Mouse (Mus musculus): ENCODE measurements at regions not wholly inside any gene's neighbourhood (a gene's known extent, or its start where the extent isn't known, plus 50 kb on each side); places are given as distances from the start of the nearest gene placed in this dataset.

DNA sequence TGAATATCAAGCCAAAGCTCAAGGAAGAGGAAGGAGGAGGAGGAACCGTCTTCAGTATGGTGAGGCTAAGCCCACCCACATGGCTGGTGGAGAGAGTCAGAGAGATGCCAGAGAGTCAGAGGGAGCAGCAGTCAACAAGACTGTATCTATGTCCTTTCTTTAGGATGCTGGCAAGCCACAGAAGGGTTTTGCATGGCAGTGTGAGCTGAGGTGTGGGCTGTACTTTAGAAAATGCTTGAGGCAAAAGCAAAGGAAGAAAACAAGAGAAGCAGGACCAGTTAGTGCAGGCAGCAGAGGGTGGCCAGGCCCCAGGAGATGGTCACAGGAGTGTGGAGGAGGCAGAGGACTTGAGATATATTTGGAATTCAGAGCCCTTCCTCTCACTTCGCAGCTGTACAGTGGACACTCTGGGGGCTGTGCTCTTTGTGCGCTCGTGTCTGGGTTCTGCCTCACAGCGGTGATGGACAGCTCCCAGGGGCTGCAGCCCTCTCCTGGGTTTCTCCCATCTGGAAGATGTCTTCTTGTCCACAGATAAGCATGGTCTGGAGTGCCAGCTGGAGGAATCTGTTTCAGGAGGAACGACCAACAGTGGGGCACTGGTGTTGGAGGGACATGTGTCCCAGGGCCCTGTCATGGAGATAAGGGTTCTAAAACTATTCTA, 157.4 kb upstream of the Dyrk2 start:
- Histone ChIP-seq H3K9me3 (no peaks in the 10 kb centered on the region), H3K4me1 (replicated peaks) (0 out of 2 replicates have a peak, but pooled peaks cover 3% of the 10 kb centered on the region), H3K27me3 (replicated peaks) (no peaks in the 10 kb centered on the region), H3K4me3 (replicated peaks) (no peak overlapping the region), H3K27ac (no peak overlapping the region), H3K36me3 (no peaks in the 10 kb centered on the region), H3K9ac (no peak overlapping the region), H3K4me2 (replicated peaks) (no peak overlapping the region)
- no peak for ATAC-seq
- 34% methylated on average over 6 of the region's 6 CpGs for WGBS

DNA sequence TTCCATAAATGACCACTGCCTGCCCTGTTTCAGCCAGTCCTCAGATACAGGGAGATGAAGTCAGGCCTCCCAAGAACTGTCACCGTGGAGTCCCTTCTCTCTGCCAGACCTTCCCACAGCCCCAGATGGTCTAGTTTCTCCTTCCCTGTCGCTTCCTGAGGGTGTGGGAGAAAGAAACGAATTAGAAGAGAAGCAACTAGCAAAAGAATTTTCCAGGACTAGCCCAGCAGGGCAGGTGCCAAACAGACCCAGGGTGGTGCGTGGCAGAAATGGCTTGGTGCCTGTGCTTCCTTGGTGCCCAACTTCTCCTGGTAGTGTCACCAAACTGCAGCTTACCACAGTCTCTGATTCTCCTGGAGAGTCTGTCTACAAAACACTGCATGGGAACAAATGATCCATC, 156.3 kb upstream of the Dyrk2 start:
- Histone ChIP-seq H3K36me3 (no peaks in the 10 kb centered on the region), H3K4me2 (replicated peaks) (no peak overlapping the region), H3K27me3 (replicated peaks) (no peaks in the 10 kb centered on the region), H3K9me3 (no peaks in the 10 kb centered on the region), H3K9ac (no peak overlapping the region), H3K4me3 (replicated peaks) (no peak overlapping the region), H3K4me1 (replicated peaks) (0 out of 2 replicates have a peak, but pooled peaks cover 3% of the 10 kb centered on the region), H3K27ac (no peak overlapping the region)
- WGBS, result 73% methylated on average over 4 of the region's 4 CpGs
- ATAC-seq, result no peak

DNA sequence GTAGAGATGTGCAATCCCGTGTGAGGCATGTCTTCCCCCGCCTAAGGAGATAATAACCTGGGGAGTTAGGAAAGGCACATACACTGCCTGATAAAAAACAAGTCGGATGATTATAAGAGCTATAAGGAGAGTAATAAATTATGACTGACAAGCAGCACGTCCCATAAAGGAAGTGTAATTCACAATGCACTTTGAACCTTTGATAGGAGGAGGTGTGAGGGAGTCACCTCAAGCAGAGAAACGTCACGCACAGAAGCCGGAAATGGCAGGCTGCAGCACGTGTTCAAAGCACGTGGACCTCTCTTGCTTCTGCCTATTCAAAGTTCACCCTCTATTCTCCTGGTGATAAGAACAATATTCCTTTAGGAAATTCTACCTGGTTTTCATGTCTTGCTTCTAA, 154.4 kb upstream of the Dyrk2 start:
- Histone ChIP-seq H3K4me2 (replicated peaks) (no peak overlapping the region), H3K9me3 (no peaks in the 10 kb centered on the region), H3K9ac (no peak overlapping the region), H3K27me3 (replicated peaks) (no peaks in the 10 kb centered on the region), H3K27ac (no peak overlapping the region), H3K4me3 (replicated peaks) (no peak overlapping the region), H3K4me1 (replicated peaks) (0 out of 2 replicates have a peak, but pooled peaks cover 3% of the 10 kb centered on the region), H3K36me3 (no peaks in the 10 kb centered on the region)
- peak; percentile 97 for ATAC-seq
- WGBS, result 25% methylated on average over 9 of the region's 9 CpGs

DNA sequence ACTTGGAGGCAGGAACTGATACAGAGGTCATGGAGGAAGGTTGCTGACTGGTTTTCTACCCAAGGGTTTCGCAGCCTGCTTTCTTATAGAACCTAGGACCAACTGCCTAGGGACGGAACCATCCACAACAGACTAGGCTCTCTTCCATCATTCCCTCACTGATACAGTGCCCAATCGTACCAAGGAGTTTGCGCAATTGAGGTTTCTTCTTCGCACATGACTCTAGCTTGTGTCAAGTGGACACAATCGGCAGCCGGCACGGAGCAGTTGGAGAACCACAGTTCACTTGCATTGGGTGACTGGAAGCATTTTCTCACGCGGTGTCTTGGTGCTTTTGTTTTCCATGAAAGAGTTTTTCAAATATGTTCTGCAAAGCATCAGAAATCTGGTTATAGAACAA, 149.1 kb upstream of the Dyrk2 start:
- H3K36me3 ChIP-seq, result no peaks in the 10 kb centered on the region
- no peak for ATAC-seq
- H3K27ac ChIP-seq, result no peak overlapping the region
- H3K4me2 ChIP-seq (replicated peaks), result no peak overlapping the region
- no peaks in the 10 kb centered on the region for H3K27me3 ChIP-seq (replicated peaks)
- no peaks in the 10 kb centered on the region; the same call in 1 of the 2 replicates for H3K4me1 ChIP-seq (replicated peaks)
- H3K4me3 ChIP-seq (replicated peaks), result no peak overlapping the region
- no peak overlapping the region for H3K9ac ChIP-seq
- 93% methylated on average over 10 of the region's 10 CpGs for WGBS
- no peaks in the 10 kb centered on the region for H3K9me3 ChIP-seq

DNA sequence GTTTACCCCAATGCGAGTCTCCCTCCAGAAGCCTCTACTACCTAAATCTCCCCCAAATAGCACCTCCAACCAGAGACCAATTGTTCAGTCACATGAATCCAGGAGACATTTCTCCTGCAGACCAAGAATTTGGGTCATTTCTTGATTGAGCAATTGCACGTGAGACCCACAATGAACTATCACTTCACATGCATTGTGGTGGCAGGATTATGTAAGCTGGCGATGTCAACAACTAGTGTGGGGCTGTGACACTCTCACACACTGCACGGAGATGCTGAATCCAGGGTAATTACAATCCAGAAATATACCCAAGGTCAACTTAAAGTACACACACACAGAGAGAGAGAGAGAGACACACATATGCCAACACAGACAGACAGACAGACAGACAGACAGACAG, 148.5 kb upstream of the Dyrk2 start:
- no peak overlapping the region for H3K27ac ChIP-seq
- WGBS, result 89% methylated on average over 4 of the region's 4 CpGs
- no peaks in the 10 kb centered on the region; the same call in 1 of the 2 replicates for H3K4me1 ChIP-seq (replicated peaks)
- no peaks in the 10 kb centered on the region for H3K27me3 ChIP-seq (replicated peaks)
- H3K9ac ChIP-seq, result no peak overlapping the region
- no peaks in the 10 kb centered on the region for H3K9me3 ChIP-seq
- no peaks in the 10 kb centered on the region for H3K36me3 ChIP-seq
- no peak overlapping the region for H3K4me2 ChIP-seq (replicated peaks)
- ATAC-seq, result no peak
- H3K4me3 ChIP-seq (replicated peaks), result no peak overlapping the region

DNA sequence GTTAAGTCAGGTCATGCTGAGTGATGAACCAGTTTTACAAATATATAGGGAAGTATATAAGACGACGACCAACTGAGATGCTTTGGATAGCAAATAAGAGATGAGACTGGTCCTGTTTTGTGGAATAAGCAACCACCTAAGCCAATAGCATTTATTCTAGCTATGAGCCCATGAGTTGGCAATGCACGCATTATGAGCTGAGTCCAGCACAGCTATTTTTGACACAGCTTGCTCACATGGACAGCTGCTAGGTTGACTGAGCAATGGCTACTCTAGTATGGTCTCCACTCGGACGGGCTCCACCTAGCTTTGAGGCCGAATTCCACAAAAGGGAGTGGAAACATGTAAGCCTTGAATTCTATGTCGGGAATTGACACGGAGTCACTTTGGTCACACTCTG, 146.1 kb upstream of the Dyrk2 start:
- Histone ChIP-seq H3K27ac (no peak overlapping the region), H3K4me1 (replicated peaks) (peaks cover 7% of the 10 kb centered on the region), H3K9ac (no peak overlapping the region), H3K9me3 (no peaks in the 10 kb centered on the region), H3K4me2 (replicated peaks) (no peak overlapping the region), H3K27me3 (replicated peaks) (no peaks in the 10 kb centered on the region), H3K36me3 (no peaks in the 10 kb centered on the region), H3K4me3 (replicated peaks) (no peak overlapping the region)
- 88% methylated on average over 8 of the region's 8 CpGs for WGBS
- ATAC-seq, result no peak

DNA sequence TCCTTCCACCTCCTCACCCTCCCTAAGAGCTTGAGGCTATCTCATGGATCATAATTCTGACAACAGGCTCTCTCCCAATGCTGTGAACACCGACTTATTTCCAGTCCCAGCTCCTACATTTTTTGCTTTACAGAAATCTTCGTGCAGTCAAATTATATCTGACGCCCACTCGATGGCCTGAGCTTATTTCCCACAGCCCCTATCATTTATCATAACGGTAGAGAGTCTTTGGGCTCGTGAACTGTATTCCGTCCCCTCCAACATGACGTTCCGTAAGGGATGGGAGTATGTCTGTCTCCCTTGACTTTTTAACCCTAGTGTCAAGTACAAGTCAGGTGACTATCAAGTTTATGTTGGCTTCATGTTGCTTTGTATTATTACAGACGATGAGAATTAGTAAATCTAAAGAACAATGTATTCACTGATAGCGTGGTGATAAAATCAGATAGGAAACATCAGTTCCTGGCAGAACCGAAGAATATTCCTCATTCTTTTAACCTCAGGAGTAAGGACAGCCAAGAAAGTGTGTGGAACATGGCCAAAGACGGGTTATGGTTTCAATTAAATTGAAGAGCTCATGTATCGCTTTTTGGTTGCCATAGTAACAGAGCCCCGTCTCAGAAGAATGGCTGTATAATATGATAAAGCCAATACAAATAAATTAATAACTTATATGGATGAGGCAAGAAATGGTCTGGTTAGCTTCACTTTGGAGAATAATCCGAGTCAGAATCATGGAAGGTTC, 145.5 kb upstream of the Dyrk2 start:
- H3K4me1 ChIP-seq (replicated peaks), result peaks cover 7% of the 10 kb centered on the region
- no peak overlapping the region for H3K4me2 ChIP-seq (replicated peaks)
- no peak overlapping the region for H3K4me3 ChIP-seq (replicated peaks)
- H3K27ac ChIP-seq, result no peak overlapping the region
- WGBS, result 67% methylated on average over 16 of the region's 16 CpGs
- H3K9ac ChIP-seq, result no peak overlapping the region
- H3K27me3 ChIP-seq (replicated peaks), result no peaks in the 10 kb centered on the region
- H3K9me3 ChIP-seq, result no peaks in the 10 kb centered on the region
- no peaks in the 10 kb centered on the region for H3K36me3 ChIP-seq
- no peak for ATAC-seq

DNA sequence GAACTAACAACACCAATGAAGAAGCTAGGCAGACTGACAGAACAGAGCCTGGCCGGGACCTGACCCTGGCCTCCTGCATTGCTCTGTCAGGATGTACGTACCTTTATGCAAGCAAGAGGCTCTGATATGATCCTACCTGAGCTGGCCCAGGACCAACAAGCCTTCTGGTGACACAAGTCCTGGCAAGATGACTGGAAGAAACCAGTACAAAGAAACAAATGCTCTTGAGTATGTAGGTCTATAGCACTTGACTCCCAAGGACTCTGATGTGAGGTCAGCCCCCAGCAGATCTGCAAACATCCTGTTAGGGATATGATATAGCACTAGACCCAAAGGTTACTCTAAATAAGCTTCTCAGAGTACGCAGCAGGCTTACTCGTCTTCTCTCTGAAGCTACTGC, 144.7 kb upstream of the Dyrk2 start:
- Histone ChIP-seq H3K27ac (no peak overlapping the region), H3K36me3 (no peaks in the 10 kb centered on the region), H3K27me3 (replicated peaks) (no peaks in the 10 kb centered on the region), H3K4me1 (replicated peaks) (peaks cover 7% of the 10 kb centered on the region), H3K9ac (no peak overlapping the region), H3K4me3 (replicated peaks) (no peak overlapping the region), H3K4me2 (replicated peaks) (no peak overlapping the region), H3K9me3 (no peaks in the 10 kb centered on the region)
- no peak for ATAC-seq
- WGBS, result 75% methylated on average over 4 of the region's 4 CpGs

DNA sequence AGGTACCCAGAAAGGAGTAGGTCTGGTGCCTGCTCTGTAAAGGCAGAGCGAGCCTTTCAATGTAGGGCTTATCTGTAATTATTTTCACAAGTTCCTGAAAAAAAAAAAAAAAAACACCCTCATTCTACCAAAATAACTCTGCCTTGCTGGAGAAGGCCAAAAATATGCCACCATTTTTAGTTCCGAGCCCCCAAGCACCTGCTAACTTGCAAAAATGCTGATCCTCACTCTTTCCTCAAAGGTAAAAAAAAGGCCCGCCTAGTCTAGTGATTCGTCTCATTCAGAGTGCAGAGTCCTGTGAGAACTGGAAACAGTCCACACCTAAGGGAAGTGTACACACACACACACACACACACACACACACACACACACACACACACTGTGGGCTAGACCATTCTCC, 143.7 kb upstream of the Dyrk2 start:
- ATAC-seq, result no peak
- H3K4me1 ChIP-seq (replicated peaks), result peaks cover 7% of the 10 kb centered on the region
- no peak overlapping the region for H3K4me2 ChIP-seq (replicated peaks)
- H3K4me3 ChIP-seq (replicated peaks), result no peak overlapping the region
- WGBS, result 78% methylated on average over 4 of the region's 4 CpGs
- no peaks in the 10 kb centered on the region for H3K27me3 ChIP-seq (replicated peaks)
- no peak overlapping the region for H3K9ac ChIP-seq
- H3K9me3 ChIP-seq, result no peaks in the 10 kb centered on the region
- no peak overlapping the region for H3K27ac ChIP-seq
- no peaks in the 10 kb centered on the region for H3K36me3 ChIP-seq

DNA sequence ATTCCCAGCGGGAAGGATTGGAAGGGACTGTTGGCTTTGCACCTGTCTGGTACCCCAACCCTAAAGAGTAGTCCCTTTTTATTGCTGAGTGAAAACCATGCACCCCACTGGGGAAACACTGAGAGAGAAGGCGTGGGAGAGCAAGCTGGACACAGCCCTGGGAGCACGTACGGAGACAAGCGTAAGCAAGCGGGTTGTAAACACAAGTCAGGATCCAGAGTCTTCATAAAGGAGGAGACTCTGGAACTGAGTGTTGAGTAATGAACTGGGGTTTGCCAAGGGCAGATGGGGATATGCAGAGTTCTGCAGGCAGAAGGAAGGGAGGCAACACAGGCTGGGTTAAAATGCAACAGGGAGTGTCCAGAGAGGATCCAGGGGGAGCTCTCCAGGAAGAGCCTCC, 141.5 kb upstream of the Dyrk2 start:
- peak overlapping the region; percentile 28 for H3K4me2 ChIP-seq (replicated peaks)
- no peak overlapping the region for H3K9ac ChIP-seq
- ATAC-seq, result peak; percentile 69

DNA sequence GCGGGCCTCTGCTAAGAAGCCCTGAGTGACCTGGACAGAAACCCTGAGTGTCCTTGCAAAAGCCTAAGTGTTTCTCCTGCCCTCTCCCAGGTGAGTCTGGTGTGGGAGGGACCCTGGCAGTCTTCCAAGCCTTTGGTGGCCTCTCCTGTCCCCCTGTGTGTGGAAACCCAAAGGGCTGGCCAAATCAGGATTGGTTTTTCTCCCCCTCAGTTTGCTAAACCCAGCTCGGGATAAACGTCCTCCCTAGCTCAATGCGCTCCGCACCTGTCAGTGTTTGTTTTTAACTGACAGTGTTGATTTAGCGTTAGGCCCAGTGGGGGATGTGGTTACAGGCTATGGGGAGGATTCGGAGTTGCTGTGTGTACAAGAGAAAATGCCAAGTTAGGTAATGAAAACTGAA, 140.9 kb upstream of the Dyrk2 start:
- no peaks in the 10 kb centered on the region for H3K9me3 ChIP-seq
- 26% methylated on average over 7 of the region's 7 CpGs for WGBS
- H3K27me3 ChIP-seq (replicated peaks), result no peaks in the 10 kb centered on the region
- peaks cover 7% of the 10 kb centered on the region for H3K4me1 ChIP-seq (replicated peaks)
- no peak overlapping the region; the same call in 1 of the 2 replicates for H3K4me2 ChIP-seq (replicated peaks)
- ATAC-seq, result peak; percentile 68
- H3K9ac ChIP-seq, result no peak overlapping the region
- no peak overlapping the region for H3K4me3 ChIP-seq (replicated peaks)
- H3K27ac ChIP-seq, result 0 out of 2 replicates have a peak overlapping the region, but pooled peaks have one; percentile 8
- no peaks in the 10 kb centered on the region for H3K36me3 ChIP-seq

More for the DNA sequence above, 141.5 kb upstream of the Dyrk2 start:
- Histone ChIP-seq H3K27ac (0 out of 2 replicates have a peak overlapping the region, but pooled peaks have one; percentile 39), H3K27me3 (replicated peaks) (no peaks in the 10 kb centered on the region), H3K4me1 (replicated peaks) (peaks cover 7% of the 10 kb centered on the region), H3K4me3 (replicated peaks) (no peak overlapping the region), H3K36me3 (no peaks in the 10 kb centered on the region), H3K9me3 (no peaks in the 10 kb centered on the region)
- 33% methylated on average over 6 of the region's 6 CpGs for WGBS

DNA sequence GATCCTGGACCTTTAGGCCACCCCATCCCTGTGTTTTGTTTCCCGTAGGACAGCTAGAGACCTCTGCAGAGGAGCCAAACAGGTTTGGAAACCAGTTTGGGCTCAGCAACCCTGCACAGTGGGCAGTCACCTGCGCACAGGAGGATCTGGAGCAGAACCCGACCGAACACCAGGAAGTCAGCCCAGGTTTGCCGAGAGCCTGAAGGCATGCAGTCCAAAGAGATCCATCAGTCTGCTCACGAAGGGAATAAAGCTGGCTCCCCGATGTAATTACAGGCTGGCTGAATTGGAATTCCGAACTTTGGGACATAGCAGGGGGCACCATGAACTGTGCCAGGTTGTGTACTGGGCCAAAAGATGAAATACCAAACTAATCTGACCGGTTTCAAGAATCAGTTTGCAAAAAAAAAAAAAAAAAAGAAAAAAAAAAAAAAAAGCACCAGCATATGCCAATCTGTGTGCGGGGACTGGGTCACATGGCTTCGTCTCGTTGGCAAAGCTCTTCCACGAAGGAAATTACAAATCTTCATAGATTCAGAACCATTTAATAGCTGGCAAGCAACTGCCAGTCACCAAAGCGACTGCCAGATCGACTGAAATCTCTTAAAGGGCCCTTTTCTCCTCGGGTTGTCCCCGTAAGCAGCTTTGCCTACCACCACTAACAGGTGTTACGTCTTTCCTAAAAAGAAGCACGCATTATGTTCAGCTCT, 137.0 kb upstream of the Dyrk2 start:
- Histone ChIP-seq H3K27me3 (replicated peaks) (no peaks in the 10 kb centered on the region), H3K4me1 (replicated peaks) (peaks cover 7% of the 10 kb centered on the region), H3K9me3 (no peaks in the 10 kb centered on the region), H3K36me3 (no peaks in the 10 kb centered on the region), H3K27ac (no peak overlapping the region), H3K9ac (no peak overlapping the region), H3K4me2 (replicated peaks) (no peak overlapping the region), H3K4me3 (replicated peaks) (no peak overlapping the region)
- ATAC-seq, result no peak
- 91% methylated on average over 19 of the region's 19 CpGs for WGBS
